Mouse (Mus musculus): ENCODE results near the gene Sult2b1.
A peak's percentile ranks its signal among the peaks of the same experiment; 100 is the strongest.

Sult2b1 gene

GRCm38 (mm10) chr7:45800546-45801204 lies 16.2 kb upstream of the Sult2b1 start:
- no peak for DNase-seq (ENCODE audit: low spot score in 2 of 2)

DNA sequence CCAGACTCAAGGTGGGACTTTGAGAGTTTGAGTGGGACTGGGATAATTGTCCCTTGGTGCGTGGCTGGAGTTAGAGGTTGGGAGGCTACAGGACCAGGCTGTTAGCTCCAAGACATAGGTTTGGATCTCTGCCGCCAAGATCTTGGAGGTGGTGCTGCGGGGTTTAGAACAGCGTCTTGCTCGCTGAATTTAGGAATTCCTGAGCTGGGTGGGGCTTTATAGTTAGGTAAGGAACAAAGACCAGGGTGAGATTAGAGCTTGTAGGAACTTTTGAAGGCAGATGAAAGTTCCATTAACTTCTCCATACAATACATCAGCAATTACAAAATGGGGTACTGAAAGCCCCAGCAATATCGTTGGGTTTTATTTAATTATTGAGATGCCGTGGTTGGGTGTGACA lies 15.5 kb upstream of the Sult2b1 start:
- no peak for DNase-seq (ENCODE audit: low spot score in 2 of 2)

DNA sequence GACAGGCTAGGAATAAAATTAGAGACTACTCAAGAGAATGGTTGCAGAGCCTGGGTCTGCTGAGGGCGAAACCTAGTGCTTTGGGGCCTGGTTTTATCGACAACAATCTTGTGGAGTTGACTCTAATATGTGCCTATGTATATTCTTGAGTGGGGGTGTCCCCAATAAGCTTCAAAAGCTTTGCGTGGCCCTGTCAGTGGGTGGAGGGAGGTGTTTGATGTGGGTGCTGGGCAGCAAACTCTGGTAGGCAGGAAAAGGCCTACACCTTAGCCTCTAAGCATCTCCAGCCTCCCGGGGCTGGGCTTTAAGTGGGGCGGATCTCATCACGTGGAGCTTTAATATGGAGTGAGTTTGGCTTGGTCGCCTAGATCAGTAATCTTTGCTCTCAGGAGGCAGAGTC lies 14.5 kb upstream of the Sult2b1 start:
- DNase-seq (ENCODE audit: low spot score in 2 of 2) = no peak

DNA sequence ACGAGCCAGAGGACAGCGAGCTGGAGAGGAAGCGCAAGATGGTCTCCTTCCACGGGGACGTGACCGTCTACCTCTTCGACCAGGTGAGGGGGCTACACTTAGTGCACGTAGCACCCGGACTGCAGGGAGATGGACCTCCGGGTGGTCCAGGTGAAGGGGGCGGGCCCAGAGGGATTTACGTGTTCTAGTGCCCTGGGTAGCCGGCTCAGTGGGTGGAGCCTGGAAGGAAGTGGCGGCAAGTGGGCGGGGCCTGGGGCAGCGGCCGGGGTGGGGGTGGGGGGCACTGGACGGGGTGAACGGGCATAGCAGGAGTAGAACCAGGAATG lies 14.0 kb upstream of the Sult2b1 start:
- DNase-seq (ENCODE audit: low spot score in 2 of 2) = peak in 1 of 2 experiments; percentile 14

DNA sequence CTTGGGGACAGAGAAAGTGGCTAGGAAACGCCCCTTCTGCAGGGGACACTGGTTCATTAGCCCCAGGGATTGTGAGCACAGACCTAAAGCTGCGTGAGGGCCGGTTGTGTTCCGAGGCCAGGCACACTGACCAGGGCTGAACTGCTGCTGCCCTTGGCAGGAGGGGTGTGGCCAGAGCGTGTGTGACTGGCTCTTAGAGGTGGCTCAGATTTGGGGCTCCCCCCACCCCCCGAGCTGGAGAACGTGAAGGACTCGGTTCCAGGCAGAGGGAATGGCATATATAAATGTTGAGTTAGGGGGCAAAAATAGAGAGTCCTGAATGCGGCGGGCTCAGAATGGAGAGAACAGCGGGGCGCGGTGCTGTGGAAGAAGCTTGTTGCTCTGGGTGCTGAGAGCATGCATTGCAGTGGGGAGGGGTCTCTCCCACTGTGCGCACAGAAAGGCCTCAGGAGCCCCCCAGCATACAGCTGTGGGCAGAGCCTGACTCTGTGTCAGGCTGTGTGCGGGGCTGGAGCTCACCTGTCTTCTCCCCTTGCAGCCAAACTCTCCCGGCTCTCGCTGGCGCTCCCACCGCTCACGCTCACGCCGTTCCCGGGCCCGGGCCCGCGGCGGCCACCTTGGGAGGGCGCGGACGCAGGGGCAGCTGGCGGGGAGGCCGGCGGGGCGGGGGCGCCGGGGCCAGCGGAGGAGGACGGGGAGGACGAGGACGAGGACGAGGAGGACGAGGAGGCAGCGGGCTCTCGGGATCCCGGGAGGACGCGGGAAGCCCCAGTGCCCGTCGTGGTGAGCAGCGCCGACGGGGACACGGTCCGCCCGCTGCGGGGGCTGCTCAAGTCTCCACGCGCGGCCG lies 13.4 kb upstream of the Sult2b1 start:
- peak in 1 of 2 experiments; percentile 10 for DNase-seq (ENCODE audit: low spot score in 2 of 2)

GRCm38 (mm10) chr7:45796950-45797349 lies 12.5 kb upstream of the Sult2b1 start:
- DNase-seq (ENCODE audit: low spot score in 2 of 2) = no peak

GRCm38 (mm10) chr7:45794971-45795370 lies 10.5 kb upstream of the Sult2b1 start:
- DNase-seq (ENCODE audit: low spot score in 2 of 2) = peak in 1 of 2 experiments; percentile 19

DNA sequence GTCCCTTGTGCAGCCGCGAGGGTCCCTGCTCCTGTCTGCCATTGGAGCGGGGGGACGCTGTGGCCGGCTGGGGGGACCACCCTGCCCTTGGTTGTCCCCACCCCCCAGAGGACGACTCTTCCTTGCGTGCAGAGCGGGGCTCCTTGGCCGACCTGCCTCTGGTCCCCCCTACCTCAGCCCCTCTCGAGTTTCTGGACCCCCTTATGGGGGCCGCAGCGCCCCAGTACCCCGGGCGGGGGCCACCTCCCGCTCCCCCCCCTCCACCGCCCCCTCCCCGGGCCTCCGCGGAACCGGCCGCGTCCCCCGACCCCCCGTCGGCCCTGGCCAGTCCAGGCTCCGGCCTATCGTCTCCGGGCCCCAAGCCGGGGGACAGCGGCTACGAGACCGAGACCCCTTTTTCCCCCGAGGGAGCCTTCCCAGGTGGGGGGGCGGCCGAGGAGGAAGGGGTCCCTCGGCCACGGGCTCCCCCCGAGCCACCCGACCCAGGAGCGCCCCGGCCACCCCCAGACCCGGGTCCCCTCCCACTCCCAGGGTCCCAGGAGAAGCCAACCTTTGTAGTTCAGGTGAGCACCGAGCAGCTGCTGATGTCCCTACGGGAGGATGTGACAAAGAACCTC lies 9.6 kb upstream of the Sult2b1 start:
- DNase-seq (ENCODE audit: low spot score in 2 of 2) = peak in 1 of 2 experiments; percentile 2

- no peak for DNase-seq (ENCODE audit: low spot score in 2 of 2)
Measured at GRCm38 (mm10) chr7:45793240-45793639, 8.8 kb upstream of the Sult2b1 start.

- DNase-seq (ENCODE audit: low spot score in 2 of 2) = no peak
Measured at GRCm38 (mm10) chr7:45791756-45792490, 7.5 kb upstream of the Sult2b1 start.

- no peak for DNase-seq (ENCODE audit: low spot score in 2 of 2)
Measured at GRCm38 (mm10) chr7:45790721-45791120, 6.3 kb upstream of the Sult2b1 start.

- DNase-seq (ENCODE audit: low spot score in 2 of 2) = peak in 1 of 2 experiments; percentile 3
Measured at GRCm38 (mm10) chr7:45787642-45788041, 3.2 kb upstream of the Sult2b1 start.

DNA sequence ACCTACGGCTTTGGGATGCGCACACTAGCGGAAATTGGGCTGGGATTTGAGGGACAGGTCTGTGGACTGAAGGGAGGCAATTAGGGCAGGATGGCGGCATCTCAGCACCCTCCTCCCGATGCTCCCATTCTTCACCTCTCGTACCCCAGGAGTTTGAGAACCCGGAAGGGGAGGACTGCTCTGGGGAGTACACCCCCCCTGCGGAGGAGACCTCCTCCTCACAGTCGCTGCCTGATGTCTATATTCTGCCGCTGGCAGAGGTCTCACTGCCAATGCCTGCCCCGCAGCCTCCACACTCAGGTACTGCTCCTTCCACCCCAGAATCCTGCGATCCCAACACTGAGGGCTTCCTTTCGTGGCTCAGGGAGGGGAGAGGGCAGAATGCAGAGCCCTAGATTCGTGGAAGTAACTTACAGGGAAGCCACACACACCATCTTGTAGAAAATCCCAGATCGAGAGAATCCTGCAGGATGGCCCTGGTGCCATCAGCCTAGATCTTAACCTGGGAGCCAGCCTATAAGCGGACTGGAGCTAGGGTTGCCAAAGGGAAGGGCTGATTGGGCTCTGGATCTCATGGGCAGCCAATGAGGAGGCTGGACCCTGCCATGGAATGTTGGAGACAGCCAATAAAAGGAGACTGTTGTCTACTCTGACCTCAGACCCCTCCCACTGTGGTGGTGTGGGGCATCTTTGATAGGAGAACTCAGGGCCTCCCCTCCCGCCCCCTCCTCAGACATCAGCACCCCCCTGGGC lies 2.4 kb upstream of the Sult2b1 start:
- peak in 1 of 2 experiments; percentile 30 for DNase-seq (ENCODE audit: low spot score in 2 of 2)

DNA sequence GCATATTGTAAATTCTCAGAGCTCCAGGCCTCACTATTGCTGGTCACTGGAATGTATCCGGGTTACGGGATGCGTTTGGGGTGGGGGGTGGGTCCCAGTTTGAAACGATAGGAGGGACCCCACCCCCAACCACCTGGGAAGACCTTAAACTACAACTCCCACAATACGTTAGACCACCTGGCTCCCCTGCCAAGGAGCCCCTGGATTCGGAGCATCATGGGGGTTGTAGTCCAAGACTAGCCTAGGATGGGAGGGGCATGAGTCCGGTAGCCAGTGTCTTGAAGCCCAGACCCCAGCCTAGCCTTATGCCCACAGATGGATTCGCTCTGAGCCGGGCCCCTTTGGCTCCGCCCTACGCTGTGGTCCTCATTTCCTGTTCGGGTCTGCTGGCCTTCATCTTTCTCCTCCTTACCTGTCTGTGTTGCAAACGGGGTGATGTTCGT lies 1.7 kb upstream of the Sult2b1 start:
- DNase-seq (ENCODE audit: low spot score in 2 of 2) = peak in 1 of 2 experiments; percentile 63

DNA sequence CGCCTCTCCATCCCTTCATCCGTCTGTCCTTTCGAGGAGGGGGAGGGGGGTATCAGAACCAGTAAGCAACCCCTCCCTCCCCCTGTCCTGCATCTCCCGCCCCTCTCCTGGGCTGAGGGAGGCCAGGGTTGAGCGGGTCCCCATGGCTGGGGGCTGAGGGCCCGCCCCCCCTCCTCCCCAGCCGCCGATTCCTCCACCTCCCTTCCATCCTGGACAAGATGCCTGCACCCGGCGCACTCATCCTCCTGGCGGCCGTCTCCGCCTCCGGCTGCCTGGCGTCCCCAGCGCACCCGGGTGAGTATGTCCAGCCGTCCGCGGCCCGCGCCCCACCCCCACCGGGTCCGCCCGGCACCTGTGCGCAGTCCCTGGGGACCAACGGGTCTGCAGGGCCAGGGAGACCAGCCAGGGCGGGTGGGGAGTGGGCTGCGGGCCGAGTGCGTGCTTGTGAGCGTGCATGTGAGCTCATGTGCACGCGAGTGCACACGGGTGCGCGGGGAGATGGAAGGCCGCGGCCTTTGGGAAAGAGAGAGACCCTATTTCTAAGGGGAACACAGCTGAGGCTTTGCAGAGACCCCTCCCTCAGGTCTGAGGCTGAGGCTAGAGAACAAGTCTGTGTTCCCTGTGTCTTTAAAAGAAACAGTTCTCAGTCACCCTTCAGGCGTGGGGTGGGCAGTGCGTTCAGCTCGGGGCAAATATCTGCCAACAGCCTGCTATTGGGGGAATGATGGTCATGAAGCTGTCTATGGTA lies 1.1 kb upstream of the Sult2b1 start:
- peak in 1 of 2 experiments; percentile 76 for DNase-seq (ENCODE audit: low spot score in 2 of 2)

- peak in 1 of 2 experiments; percentile 70 for DNase-seq (ENCODE audit: low spot score in 2 of 2)
Measured at GRCm38 (mm10) chr7:45783511-45784091, 868 bp downstream of the Sult2b1 start, which contains the start of gene Lmtk3. Gene Lmtk3 (plus strand): TSS chr7:45783738.

DNA sequence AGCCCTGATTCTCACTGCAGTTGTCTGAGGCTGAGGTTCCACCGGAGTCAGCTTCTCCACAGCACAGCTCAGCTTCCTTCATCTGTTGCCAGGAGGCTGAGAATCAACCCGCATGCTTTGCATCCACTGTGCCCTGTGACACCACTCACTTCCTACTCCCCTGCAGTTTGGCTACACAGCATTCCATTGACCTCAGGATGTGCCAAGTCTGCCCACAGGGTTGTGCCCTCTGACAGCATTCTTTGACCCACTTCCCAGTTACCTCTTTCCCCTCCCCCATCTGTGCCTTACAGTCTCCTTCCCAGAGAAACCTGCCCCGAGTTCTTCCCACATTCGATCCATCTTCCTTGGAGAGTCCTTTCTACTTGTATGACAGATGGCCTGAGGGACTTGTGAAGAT lies 2.2 kb downstream of the Sult2b1 start:
- no peak for DNase-seq (ENCODE audit: low spot score in 2 of 2)

GRCm38 (mm10) chr7:45779081-45779641 lies 5.3 kb downstream of the Sult2b1 start:
- no peak for DNase-seq (ENCODE audit: low spot score in 2 of 2)

- DNase-seq (ENCODE audit: low spot score in 2 of 2) = no peak
Measured at GRCm38 (mm10) chr7:45775237-45775636, 9.2 kb downstream of the Sult2b1 start.

- no peak for DNase-seq (ENCODE audit: low spot score in 2 of 2)
Measured at GRCm38 (mm10) chr7:45771101-45771500, 13.4 kb downstream of the Sult2b1 start.

Measured in cerebellum, postnatal 4 days (tissue).